Mouse (Mus musculus): ENCODE results near the gene Pld5.

Pld5 gene

DNA sequence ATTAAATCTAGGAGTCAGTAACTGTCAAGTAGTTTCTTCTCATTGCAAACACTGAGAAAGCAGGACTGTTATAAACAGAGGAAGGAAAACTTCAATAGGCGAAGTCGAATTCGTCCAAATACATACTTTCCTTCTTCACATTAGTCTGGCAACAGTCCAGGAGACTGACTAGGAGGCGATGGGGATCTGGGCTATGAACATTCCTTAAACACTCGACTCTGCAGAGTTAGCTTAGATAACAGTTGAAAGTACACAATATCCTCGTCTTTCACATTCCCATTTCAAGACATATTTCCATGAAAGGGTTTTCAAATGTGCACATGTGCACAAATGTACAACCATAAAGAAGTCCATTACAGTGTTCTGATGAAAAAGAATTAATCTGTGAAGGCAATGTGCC is 129.8 kb downstream of the Pld5 start:
- DNase-seq = no peak

DNA sequence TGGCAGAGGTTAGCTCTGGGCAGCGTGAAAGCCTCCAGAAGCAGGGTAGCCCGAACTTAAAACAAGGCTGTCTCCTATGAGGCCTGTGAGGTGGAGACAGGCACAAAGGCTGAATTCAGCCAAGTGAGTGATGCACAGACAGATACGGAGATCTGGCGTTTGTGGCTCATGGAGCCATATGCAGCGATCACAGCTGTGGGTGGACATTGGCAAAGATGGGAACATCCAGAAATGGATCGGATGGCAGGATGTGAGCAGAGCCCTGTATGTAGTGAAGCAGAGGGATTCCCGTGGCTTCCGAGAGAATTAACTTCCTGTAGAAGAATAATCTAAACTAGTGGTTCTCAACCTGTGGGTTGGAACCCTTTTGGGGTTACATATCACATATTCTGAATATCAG is 140.7 kb downstream of the Pld5 start:
- DNase-seq = no peak

DNA sequence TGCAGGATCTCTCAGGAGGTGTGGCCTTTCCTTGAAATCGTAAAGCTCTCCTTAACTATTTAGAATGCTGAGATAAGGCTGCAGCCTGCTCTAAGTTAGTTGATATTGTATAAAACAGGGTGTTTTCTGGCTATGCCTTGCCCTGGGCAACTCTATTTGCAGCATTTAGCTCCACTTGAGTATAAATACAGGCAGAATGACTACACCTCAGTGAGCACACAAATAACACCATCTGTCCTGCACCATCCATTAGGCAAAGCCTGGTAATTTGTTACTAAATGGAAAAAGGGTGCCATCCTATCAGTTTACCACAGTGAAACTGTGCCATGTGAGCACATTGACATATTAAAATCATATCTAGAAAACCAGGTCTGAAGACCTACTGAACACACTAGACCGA is 149.3 kb downstream of the Pld5 start:
- no peak for DNase-seq

DNA sequence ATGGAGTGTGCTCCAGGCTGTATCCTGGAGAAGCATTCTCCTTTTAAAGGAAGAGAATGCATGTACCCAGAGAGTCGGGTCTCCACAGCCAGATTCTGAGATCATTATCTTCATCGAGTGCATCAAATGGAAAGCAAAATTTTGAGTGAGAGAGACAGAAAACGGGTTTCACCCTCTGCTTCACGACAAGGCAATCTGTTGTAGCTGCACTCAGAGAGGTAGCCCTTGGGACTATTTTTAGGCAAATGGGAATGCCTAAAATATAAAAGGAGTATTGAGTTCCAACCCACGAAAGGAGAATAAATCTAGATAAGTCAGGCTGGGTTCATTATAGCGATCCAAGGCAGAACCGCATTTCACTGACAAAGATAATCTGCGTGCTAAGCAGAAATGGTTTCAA is 150.7 kb downstream of the Pld5 start:
- no peak for DNase-seq

DNA sequence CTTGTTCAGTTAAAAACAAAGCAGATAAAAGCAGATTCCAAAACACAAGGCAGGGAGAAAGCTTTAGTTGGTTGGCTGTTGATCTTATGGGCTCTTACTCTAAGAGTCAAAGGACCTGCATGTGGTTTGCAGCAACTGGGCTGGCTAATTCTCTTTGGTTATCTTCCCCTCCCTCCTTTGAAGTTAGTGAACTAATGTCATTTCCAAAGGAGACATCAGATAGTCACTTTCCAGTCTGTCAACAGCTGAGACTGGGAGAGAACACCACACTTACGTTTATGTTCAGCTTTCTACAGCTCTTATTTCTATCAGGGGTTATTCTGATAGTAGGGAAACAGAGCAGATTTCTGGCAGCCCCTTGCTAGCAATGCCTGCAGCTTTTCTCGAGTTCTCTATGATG is 151.3 kb downstream of the Pld5 start:
- no peak for DNase-seq

DNA sequence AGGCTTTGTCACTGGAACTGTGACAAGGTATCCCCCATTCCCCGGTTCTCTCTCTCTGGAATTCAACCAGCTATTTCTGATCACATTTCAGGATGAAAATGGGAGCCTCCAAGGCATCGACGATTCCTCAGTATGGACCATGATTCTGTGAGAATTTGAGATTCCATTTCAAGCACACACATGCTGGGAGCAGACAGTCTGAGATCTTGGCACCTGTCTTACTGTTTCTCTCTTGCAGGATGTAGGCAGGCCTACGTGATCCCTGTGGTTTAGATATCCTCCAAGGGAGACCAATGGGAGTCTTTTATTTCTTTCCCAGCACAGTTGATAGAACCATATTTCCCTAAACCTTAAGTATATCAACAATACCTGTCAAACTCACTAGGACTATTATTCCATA is 159.5 kb downstream of the Pld5 start:
- DNase-seq = no peak

DNA sequence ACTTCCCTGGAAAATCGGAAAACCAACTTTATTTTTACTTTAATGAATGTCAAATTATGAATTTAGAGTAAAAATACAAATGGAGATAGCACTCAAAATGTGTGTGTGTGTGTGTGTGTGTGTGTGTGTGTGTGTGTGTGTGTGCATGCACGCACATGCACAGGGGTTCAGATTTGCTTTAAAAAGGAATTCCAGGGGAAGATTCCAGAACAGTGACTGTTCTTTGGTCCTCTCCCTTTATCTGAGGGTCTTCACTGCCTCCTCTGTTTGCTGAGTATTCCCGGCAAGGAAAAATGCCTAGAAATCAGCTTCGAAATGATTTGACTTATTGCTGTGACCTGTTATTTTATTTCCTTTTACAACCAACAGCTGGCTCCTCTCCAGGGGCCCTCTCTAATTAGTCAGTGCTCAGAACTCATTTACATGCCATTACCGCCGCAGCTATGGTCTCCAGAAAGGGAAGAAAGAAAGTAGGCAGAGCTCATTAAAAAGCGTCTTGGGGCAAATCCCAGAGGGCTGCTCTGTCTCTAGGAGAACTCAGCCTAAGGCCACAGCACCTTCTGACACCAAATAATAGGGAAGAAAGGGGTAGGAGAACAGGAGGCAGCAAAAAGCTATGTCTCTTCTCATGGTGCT is 176.3 kb downstream of the Pld5 start:
- no peak for DNase-seq

DNA sequence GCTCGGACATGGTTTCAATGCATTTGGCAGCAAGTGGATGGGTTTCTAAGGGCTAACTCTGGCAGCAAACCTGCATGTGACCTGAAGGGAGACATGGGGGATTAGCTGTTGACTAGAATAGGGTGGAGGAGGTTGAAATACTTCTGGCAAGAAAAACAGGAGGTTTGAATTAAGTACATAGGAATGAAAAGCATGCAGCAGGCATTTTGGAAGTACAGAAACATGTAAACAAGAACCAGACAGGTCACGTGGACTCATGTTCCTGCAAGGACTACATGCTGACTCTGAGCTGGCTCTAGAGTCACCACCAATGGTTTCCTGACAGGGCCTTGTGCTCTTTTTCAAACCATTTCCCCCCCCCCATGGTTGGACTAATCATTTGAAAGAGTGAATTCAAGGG is 183.0 kb downstream of the Pld5 start:
- DNase-seq = no peak

DNA sequence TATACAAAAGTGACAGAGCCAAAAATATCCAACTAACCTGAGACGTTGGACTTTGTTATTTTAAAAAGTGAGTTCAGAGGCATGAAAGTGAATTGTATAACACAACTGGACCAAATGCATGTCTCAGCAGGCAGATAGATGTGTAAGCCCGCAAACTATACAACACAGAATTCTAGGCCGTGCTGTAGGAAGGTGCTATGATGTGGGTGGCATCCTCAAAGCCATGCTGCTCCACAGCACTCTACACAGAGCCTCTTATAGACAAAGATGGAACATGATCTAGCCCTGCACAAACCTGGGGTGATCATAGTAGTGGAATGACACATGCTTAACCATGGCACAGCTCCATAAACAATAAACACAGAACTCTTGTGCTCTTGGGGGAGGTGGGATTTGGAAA is 185.7 kb downstream of the Pld5 start:
- DNase-seq = no peak

DNA sequence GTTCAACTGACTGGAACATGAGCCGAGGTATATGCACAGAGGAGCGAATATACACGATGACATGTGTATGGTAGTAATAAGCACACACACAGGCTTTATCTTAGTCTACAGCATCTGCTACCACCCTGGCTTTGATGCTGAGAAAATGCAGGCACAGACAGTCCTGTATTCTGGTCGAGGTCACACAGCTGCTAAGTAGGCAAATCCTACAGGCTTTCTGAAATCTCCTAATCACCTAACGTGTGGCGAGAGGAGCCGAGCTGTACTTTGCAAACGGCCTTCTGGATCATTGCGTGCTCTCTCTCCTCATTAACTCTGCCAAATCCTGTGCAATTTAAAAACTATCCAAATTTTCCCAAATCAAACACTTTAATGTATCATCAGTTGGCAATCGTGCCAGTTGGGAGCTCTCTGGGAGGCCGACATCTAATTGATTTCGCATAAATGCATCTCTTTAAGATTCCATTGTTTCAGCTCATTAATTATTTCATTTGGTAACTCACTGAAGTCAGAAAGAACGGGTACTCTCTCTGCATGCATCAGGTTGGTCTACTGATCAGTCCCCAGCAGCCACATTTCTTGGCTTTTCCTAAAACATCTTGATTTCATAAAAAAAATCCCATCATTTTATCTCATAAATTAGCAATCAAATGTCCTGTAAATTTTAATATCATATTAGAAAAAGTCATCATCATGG is 189.0 kb downstream of the Pld5 start:
- DNase-seq = no peak

DNA sequence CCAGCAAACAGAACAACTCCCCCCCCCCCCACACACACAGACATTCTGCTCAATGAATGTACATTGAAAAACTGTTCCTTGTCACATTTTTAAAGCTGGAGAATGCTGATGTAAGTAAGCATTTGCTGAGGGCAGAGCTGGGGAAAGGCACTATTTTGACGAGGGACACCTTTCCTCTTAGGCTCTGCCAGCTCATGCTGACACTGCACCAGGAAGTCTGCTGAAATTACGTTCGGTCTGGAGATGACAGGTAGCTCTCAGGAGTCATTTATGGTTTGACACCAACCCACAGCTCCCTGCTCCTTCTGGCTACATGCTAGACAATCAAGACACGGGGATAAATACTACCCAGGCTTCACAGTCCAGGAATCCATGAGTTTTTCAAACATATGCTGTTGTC is 192.8 kb downstream of the Pld5 start:
- no peak for DNase-seq

DNA sequence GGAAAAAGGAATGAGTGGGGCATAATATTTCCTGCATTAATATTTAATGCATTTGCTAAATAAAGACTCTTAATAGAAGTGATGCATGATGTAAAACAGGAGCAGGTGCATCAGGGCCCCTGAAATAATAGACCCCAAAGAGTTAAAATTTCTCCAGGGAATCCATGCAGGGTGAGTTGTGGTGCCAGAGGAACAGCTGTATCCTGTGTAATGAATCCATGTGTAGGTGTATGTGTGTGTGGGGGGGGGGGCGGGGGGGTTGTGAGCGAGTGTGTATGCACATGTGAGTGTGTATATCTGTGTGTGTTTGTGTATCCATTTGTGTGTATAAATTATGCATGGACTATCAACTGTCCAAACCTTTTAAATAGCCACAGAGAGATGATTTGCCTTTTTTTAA is 194.1 kb downstream of the Pld5 start:
- no peak for DNase-seq

DNA sequence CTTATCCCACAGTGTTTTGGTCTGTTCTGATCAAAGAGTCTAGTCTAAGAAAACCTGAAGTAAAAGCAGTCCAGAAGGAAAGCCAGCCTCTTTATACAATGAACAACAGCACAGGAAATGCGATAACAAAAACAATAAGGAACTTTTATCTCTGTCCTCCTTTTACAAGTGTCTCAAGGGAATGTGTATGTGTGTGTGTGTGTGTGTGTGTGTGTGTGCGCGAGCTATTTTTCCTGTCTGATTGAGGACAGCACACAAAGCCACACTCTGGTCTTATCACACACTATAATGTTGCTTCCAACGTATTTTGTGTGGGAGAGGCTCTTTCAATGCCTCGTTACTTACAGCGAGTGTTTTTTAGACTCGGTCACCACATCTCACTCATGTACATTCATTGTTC is 196.7 kb downstream of the Pld5 start:
- DNase-seq = no peak

DNA sequence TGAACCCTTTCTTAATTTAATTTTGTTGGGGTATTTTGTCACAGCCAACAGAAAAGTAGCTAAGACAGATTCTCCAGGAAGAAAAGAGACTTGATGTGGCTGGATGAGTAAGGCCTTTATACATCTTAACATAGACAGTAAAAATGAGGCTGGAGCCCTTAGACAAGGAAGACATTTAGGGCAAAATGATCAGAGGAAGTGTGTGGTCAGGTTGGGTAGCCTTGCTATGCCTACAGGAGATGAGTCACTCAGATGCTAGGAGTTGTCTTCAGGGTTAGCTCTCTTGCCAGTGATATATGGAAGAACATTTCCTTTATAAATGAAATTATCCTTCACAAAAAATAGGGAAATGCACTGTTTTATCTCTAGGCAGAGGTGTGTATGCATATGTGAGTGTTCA is 198.3 kb downstream of the Pld5 start:
- no peak for DNase-seq

DNA sequence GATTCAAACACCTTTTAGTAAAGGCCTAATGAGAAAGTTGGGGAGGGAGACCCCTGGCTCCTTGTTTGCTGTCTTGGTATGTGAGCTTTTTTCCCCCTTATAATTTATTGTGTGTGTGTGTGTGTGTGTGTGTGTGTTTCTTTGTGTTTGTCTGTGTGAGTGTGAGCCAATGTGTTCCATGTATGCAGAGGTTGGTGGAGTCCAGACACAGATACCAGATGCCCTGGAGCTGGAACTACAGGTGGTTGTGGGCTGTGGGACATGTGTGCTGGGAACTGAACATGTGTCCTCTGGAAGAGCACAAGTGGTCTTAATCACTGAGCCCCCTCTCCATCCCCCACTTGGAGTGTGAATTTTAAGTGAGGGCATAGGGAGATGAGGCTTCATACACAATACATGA is 199.3 kb downstream of the Pld5 start:
- DNase-seq = no peak

DNA sequence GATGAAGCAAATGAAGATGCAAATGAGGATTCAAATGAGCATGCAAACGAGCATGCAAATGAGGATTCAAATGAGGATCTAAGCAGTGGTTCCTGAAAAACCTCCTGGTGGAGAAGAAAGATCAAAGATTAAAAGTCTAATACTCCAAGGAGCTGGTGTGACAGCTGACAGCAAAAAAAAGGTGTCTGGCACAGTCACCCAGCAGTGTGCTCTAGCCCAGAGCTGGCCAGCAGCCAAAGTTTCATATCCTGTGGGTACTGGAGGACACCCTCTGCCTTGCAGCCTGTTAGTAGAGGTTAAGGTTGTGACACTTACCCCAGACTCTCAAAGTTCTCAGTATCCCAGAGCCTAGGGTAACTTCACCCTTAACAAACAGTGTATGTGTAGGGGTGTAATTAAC is 199.7 kb downstream of the Pld5 start:
- peak; percentile 23 for DNase-seq

DNA sequence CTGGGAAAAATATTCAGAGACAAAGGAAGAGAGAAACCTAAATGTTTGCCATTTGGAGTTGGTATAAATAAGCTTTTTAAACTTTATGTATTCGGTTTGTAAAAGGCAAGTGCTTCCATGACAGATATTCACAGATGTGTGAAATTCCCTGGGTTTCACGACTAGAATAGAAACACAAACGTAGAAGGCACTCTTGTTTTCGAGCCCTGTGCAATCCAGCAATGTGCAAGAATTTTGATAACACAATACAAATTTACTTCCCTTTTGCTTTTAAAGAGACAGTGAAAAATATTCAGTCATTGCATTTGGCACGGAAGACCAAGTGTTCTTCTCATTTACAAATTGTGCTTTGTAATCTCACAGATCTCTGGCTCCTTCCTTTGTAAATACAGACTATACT is 200.6 kb downstream of the Pld5 start:
- no peak for DNase-seq

DNA sequence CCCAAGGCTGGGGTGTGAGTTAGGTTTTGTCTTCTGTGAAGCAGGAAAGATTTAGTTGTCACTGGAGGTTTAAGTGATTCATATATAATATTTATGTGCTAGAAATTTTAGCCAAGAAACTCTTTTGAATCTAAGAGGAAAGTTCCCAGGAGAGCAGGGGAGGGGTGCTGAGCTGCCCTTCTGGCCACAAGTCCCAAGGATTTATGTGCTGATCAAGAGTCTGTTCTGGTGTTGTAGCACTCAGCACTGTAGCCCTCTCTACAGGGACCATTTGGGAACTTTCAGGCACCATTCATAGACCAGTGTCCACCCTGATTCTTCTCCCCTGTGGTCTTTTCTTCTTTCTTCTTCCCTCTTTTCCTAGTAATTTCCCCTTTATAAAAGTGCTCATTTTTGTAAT is 209.8 kb downstream of the Pld5 start:
- no peak for DNase-seq

DNA sequence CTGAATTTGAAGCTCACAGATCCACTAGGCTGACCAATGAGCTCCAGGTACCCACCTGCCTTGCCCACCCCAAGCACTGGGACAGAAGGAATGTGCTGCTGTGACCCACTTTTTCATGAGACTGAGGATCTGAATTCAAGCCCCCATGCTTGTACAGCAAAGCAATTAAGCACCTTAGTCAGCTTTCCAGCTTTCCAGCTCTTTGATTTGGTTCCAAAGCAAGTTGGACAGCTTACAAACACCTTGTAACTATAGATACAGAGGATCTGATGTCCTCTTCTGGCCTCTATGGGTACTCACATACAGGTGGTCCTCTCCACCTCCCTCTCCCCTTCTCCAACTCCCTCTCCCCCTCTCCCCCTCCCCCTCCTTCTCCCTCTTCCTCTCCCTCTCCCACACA is 210.6 kb downstream of the Pld5 start:
- DNase-seq = no peak

DNA sequence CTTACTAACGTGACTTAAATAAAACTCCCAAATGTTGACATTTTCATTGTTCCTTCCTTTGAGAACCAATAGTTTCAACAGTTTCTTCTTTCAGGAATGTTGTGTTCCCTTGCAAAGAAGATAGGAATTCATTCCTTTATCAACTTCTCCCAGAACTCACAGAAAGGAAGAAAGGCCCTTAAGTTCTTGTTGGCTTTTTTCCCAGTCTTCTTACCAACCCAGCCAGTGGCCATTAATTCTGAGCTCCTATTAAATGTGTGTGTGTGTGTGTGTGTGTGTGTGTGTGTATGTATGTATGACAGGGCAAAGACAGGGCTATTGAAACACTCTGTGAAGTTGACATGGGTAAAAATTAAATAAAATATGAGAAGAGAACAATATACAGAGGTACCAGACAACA is 221.5 kb downstream of the Pld5 start:
- DNase-seq = no peak

DNA sequence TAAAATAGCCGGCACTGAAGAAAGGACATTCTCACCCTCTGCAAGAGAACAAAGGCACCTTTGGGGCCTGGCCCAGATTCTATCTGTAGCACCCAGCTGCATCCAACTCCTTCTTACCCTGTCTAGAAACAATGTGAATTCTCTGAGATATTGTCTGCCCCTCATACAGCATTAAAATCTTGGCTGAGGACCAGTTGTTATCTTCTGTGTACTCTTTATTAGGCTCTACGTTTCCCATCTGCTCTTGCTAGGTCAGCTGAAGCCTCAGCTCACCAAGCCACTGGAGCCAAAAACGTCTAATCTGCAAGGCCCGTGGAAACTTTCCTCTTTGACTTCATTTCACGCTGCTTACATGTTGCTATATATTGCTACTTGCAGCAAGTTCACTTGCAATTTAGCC is 228.1 kb downstream of the Pld5 start:
- DNase-seq = no peak

DNA sequence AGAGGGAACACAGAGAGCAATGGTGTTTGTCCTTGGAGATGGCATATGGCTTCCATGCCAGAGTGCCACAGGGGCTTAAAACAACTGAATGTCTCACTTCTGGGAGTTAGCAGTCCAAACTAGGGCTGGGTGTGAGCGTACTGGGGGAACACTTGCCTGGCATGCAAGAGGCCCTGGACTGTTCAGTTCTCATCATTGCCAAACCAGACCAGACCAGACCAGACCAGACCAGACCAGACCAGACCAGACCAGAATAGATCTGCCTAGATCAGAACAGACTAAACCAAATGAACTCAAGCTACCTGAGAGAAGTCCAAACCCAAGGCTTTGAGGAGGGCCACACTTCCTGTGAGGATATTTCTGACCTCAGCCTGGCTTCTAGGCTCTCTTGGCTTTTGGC is 228.7 kb downstream of the Pld5 start:
- DNase-seq = no peak

DNA sequence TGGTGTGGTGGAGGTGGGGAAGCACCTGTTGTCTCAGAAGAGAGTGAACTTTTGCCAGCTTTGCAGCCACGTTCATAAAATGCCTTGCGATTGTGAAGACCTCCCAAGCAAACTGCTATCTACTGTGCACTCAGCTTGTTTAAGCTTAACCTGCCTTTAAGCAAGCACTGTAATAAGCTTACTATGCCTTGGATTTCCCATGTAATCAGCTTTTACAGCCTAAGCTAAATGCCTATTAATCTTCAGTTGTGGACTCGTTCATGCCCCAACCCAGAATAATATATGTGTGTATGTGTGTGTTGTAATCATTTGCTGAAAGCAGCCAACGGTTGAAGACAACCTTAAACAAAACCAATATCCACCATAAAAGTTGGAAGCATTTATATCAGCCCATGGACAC is 232.1 kb downstream of the Pld5 start:
- DNase-seq = no peak

DNA sequence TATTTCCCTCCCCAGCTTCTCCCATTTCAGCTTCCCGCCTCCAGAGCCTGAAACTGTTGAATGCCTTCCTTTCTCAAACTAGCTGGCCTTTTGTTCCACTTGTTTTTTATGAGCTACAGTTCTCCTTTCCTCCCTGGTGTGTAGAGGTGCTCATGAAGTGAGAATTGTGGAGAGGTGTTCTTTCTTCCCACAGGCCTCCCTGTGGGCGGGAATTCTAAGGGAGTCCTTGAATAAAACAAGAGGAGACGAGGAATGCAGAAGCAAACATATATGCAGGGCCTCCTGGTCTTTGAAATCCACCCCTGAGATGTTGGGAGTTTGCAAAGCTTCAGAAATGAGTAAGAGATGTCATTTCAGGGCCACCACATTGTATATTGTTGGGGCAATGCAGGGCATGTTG is 235.2 kb downstream of the Pld5 start:
- DNase-seq = no peak

DNA sequence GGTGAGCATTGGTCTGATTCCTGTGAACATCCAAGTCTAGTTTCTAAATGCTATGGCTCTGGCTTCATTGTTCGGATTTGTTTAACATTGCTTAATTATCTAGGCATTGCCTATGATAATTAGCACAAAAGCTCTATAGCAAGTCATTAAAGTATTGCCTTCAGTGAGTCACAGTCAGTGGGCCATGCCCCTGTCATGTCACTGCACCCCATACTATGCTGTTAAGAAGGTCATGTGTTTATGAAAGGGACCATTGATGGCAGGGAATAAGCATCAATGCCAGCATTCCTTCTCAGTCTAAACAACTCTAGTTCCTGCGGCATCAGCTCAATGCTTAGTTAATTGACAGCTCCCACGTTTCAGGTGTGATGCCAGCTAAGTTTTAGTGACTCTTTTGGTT is 239.1 kb downstream of the Pld5 start:
- no peak for DNase-seq

Data from kidney, adult 18-20 months (tissue).